Mouse (Mus musculus): ENCODE data around the gene Izumo1r. TPM values are rescaled to one million over a fixed set of nuclear protein-coding genes. Genes with fewer than 3 reads are reported as not detected.
"Not testable (repeated sequence)": the region's sequence is repeated elsewhere in the genome, so short reads cannot be mapped to it uniquely, and the experiment has no call there.

Gene Izumo1r
- total RNA-seq, 2 experiments from 2014 or later = not detected

DNA sequence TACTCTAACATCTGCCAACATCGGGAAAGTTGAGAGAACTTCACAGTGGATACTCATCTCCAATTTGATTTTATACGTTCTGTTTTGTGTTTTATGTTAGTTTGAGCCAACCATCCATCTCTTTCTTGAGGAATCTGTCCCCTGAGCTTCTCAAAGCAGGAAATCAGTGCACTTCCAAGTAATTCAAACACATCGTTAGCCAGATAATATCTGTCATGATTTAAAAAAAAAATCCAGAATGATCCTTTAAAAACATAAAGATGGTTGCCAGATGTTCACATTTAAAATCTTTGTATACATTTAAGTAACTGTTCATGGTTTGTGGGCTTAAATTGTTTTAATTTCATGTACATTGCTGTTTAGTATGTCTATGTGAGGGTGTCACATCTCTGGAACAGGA lies 2.2 kb upstream of the Izumo1r start:
- intact Hi-C loops (cut with DNase I) = no loop called here
- DNase-seq = no peak

DNA sequence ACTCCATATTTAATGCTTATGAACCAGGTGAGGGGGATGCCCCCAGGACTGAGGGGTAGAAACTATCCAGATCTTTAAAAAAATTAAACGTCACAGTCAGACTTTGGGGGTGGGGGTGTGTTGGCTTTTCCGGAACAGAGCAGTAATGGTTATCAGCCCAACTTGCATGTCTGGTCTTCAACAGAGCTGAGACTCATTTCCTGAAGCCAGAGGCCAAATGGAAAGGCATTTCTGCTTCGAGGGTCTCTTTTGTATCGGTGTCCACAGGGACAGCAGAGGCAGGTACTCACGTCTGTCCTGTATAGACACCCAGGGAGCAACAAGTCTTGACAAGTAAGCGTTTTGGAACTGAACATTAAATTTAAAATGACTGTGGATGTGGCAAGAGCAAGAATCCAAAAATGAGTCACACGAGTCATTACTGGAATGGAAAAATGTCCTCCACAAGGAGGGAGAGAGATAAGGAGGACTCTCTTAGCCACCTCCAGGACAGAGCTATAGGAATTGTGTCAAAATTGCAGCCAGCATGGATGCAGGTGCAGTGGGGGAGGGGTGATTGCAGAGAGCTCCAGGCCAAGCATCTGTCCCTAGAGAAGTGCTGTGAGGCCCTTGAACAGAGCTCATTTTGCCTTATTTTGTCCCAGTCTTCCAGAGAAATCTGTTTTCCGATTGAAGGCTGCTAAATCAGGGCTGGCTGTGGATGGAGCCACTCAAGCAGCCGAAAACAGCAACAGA lies 1.2 kb upstream of the Izumo1r start:
- intact Hi-C loops (cut with DNase I) = no loop called here
- DNase-seq = peak; percentile 29 to 36

DNA sequence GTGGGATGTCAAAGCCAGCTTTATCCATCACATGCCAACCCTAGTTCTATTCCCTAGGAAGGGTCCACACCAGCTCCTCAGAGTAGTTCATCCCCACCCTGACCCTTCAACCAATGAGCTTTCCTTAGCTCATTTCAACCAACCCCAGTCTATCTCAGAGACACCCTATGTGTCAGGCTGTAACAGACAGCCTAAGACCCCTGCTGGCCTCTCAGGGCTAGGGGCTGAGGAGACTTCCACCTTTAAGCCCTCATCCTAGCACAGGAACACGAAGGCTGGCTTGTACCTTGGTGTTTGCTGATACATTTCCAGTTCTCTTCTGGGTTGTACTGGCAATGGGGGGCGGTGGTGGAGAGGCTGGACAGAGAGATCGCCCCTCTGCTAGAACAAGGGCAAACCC lies 743 bp downstream of the Izumo1r start:
- intact Hi-C loops (cut with DNase I) = no loop called here
- DNase-seq = no peak

DNA sequence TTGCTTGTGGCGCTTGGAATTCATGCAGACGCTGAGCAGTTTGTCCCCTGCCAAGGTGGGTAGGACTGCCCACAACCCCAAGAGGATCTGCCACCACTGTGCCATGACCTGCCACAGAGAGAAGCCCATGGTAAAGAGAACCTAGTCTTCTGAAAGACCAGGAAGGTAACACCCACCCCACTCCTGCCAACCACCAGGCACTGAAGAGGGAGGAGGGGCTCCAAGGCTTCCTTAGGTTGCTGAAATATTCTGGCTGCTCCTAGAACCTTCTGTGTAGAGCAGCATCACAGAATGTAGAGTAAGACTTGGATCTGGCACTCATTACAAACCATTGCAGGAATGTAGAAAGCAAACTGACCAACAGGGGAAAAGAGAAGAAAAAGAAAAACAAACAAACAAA lies 1.3 kb downstream of the Izumo1r start:
- intact Hi-C loops (cut with DNase I) = no loop called here
- DNase-seq = no peak

DNA sequence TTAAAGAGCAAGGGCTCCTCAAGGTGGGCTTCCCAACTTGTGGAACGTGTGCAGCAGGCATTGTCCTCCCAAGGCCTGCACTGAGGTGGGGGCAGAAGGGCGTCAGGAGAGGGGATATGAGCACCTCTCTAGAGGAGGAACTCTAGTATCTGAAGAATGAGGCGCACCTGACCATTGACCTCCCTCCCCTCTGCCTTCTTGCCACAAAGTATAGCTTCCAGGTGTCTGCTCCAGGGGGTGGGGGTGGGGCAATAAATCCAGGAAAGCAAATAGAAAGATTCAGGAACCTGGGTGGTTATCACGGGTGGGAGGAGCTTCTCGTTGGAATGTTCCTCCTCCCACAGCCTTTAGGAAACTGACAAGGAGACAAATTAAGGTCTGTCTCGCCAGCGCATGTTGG lies 2.0 kb downstream of the Izumo1r start:
- no peak for DNase-seq
- intact Hi-C loops (cut with DNase I) = no loop called here

DNA sequence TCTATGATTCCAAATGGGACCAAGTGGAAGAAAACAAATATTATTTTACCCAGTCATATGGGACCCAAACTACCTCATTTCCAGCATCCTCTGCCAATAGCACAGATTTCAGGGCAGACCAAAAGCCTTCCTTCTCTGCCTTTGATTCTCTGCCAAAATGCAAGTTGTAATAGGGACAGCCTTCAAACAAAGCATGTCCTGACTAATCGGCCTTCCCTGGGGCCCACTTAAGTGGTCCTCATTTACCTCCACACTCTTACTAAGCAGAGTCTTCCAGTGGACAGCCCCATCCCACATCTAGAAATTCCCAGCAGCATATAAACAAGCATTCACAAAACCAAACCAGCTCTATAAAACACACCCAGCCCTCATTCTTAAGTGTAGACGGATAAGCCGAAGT lies 6.6 kb downstream of the Izumo1r start:
- peak in 1 of 2 experiments; percentile 20 for DNase-seq
- intact Hi-C loops (cut with DNase I) = no loop called here

DNA sequence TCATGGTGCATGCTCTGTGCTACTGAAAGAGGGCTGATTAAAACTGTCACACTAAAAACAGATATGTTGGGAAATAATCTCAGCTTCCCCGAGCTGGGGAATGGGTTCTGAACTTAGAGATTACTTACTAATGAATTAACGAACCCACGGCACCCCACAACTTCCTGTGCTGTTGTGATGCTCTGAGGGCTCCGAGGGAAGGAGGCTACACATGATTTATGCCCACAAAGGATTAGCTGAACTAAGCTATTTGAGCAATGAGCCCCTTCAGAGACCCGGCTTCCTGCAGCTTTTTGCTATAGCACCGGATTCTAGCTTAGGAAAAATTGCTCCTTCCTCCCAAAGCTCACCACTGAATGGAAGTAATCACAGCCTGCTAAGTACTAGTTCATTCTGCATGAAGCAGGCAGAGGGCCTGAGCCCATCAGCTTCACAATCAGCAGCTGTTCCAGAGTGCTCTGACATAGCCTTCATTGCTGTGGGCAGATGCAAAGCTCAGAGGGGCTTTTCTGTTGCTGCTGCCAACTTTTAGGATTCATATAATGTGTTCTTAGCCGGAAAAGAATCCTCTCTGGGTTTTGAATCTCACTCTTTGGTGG lies 8.4 kb downstream of the Izumo1r start:
- intact Hi-C loops (cut with DNase I) = no loop called here
- no peak for DNase-seq

DNA sequence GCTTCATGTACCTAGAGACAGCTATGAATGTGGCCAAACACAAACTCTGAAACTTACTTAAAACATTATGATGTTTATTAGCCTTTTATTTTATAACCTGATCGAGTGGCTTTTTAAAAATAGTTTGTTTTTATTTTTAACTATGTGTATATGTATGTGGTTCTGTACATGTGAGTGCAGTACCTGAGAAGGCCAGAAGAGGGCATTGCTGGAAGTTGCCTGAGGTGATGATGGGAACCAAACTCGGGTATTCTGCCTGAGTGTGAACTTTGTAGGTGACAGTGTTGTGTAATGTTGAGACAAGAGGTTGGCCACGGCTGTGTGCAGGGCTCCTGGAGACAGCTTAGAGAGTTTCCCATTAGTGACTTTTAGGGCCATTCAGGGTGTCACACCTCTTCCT lies 9.1 kb downstream of the Izumo1r start:
- intact Hi-C loops (cut with DNase I) = no loop called here
- DNase-seq = no peak

DNA sequence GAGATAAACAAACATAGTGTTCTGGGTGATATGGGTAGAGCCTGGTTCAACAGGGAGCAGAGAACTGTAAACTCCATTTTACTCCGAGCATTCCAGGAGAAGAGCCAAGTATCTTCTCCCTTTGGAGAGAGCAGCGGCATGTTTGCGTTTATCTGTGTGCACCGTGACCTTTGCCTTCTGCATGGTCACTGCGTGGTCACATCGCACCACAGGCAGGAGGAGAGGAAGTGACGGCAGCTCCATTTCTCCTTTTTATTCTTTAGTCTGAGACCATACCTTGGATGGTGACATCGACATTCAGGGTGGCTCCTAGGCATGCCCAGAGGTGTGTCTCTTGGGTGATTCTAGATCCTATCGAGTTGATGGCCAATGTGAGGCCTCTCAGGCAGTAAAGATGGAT lies 10.4 kb downstream of the Izumo1r start:
- no peak for DNase-seq
- intact Hi-C loops (cut with DNase I) = no loop called here

DNA sequence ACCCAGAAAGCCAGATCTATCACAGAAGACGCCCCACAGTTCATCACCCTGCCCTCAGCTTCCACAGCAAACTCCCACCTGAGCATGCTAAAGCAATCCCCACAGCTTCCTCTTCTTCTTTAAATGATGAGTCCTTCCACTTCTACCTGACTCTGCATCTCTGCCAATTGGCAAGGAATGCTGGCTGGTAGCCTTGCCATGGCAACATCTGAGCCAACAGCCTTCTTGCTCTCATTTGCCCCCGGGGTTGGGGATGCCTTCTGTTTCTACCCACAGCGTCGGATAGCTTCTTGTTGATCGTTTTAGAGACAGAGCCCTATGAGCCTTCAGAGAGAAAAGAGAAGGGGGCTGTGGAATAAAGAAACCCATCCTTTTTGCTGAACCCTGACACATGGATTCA lies 11.9 kb downstream of the Izumo1r start:
- DNase-seq = no peak
- intact Hi-C loops (cut with DNase I) = no loop called here

DNA sequence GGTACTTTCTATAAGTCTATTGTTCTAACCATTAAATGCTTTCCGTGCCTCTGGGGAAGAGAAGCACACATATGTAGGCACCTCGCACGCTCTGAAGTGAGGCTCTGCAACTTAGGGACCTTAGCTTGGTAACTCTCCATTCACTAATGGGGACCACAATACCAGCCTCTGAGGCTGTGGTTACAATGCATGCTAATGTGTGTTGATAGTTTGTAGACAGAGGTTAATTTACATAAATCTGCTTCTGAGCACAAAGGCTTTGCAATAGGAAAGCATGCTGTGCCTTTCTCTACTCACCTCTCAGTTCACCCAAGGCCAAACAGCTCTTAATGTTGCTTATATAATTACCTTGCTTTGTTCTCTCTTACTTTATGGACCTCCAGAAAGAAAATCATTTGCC lies 13.1 kb downstream of the Izumo1r start:
- DNase-seq = no peak
- intact Hi-C loops (cut with DNase I) = no loop called here

DNA sequence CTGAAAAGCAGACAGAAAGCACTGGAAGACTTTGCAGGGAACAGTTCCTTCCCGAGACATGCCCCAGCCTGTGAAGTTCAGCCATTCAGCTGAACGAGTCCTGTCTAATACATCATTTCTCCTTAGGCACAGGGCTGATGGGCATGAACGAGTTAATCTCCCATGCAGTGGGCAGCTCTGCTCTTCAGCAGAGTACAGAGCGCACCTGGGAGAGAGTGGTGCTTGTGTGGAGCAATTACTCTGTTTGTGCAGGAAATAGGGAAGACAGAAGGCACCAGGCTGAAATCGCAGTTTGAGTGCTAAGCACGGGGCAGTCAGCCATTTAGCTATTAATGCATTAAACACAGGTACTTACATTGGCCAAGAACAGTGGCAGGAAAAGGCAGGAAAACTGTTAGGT lies 15.1 kb downstream of the Izumo1r start:
- no peak for DNase-seq
- intact Hi-C loops (cut with DNase I) = no loop called here

DNA sequence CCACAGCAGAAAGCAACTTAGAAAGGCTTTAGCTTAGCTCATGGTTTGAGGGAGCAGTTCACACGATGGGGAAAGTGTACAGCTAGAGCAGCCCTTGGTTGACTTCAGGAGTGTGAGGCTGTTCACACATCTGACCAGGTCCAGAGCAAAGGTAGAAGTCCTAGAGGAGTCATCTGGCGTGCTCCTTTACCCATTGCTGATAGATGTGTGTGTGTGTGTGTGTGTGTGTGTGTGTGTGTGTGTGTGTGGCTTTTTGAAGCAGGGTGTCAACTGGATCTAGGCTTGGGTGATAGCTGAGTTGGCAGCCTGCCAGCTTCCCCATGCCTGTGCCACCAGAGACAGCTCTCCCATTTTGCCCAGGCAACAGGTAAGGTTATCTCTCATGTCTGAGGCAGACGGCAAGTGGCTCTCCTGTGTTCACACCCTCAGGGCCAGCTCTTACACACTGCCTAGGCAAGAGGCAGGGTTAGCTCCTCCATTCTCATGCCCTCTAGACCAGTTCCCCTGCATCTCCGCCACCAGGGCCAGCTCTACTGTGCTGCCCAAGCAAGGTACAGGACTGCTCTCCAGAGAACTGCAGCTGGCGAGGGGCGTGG lies 15.9 kb downstream of the Izumo1r start:
- intact Hi-C loops (cut with DNase I) = no loop called here
- DNase-seq = no peak

DNA sequence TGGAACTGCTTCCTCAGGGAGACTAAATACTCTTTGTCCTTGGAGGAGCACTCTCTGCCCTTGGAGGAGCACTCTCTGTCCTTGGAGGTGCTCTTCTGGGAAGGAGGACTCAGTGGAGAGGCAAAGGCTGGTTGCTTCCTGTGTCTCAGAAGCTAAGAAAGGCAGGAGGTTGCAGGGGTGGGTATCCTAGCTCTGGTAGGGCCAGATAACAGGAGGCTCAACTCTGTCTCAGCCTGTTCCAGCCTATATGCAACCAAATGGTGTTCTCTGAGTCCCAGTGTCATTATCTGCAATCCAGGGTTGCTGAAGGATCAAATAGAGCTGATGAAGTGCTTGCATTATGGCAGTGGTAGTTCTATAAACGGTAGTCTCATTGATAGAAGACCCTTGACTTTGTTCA lies 17.8 kb downstream of the Izumo1r start:
- intact Hi-C loops (cut with DNase I) = no loop called here
- DNase-seq = no peak

DNA sequence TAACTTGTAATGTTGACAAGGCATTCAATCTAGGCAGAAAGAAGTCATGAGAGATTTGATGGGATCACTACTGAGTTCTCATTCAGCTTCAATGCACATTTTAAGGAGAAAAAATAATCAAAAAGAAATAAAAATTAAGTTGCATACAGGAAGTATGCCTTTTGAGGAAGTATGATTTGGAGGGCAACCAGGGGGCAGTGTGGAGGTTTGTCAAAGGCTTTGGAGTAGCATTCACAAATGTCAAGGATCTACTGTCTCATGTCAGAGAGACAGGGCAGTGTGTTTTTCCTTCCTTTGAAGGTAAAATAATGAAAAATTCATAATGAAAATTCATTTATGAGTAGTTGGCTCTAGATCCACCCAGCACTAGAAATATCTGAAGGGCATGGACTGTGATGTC lies 18.6 kb downstream of the Izumo1r start:
- DNase-seq = no peak
- intact Hi-C loops (cut with DNase I) = no loop called here

DNA sequence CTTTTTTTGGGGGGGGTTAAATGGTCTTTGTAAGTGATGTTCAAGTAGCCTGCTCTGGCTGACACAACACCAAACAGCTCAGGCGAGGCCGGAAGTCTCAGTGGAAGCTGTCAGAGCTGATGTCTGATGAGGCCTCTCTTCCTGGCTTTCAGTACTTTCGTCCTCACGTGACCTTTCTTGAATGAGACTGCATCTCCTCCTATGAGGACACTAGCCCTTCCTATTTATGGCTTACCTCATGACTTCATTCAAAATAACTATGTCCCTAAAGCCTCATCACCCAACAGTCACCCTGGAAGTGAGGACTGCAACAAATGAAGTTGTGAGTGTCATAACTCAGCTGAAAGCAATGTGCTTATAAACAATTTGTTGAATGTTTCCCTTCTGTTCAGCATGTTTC lies 19.1 kb downstream of the Izumo1r start:
- intact Hi-C loops (cut with DNase I) = no loop called here
- no peak for DNase-seq

DNA sequence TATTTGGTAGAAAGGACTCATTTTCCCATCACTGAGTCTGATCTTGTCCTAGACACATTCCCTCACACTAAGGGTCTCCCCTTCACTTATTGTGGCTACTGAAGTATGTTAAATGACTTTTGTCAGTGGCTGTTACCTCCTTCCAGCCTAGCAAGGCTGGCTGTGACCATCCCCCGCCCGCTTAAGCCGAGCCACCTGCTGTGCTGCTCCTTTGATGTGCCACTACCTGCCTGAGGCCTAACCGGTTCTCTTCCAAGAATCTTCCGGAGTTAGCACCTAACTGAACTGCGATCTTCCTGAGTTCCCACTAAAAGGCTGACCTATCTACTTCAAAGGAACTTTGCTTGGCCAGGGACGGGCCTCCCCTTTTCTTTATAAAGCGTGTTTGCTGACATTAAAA lies 27.2 kb downstream of the Izumo1r start:
- intact Hi-C loops (cut with DNase I); DNase-seq: not testable (repeated sequence)

DNA sequence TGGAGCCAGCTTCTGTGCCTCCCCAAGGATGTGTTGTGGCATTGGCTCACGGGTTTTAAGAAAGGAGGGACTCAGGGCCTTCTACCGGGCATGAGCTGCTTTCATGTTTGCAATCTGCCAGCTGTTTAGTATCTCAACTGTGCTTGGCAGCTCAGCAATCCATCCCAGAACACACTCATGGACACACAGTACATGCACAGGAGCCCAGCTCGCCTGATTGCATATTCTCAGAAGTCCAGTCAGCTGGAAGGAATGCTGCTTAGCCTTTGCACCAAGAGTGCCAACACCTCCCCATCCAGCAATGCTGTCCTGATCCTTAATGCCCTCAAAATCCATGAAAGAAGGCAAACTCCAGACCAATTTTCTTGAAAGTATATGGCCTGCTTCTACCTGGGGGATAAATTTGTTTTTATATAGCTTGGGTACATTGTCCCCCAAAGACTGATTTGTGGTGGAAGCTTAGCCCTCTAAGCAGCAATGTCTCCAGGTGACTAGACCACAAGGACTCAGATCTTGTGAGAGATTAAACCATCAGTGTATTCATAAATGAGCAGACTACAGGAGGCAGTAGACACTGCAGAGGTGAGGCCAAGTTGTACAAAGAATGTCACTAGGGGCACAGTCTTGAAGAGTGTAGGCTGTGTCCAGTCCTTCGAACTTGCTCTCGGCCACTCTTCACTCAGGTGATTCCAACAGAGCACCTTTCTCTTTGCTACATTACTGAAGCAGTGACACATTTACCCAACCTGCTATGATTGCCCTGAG lies 27.8 kb downstream of the Izumo1r start:
- DNase-seq = no peak
- intact Hi-C loops (cut with DNase I) = no loop called here

DNA sequence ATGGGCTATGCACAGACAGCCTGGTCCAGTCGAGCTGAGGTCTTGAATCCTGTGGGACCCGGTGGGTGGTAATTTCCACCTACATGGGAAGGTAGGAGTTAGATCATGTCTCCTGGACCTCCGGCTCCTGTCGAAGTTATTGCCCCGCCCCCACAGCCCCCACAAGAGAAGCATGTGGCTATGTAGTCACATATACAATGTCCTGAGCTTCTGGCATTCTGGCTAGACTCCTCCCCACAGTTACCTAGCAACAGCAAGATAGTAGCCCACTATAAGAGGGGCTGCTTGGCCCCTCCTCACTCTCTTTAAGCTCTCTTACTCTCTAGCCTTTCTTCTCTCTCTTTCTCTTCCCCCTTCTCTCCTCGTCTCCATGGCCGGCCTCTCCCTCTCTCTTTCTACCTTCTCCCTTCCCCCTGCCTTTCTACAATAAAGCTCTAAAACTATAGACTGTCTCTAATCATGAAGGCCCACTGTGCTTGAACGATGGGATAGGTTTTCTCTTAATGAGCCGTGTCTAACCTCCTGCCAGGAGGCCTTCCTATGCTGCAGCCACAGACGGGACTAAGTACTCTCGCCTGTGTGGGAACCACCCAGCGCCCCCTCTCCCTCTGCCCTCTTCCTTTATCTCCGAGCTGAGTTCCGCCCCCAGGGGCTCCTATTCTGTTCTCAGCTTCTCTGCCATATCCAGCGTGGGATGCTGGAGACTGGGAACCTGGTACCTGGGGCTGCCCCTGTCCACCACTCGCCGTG lies 31.4 kb downstream of the Izumo1r start:
- intact Hi-C loops (cut with DNase I) = no loop called here
- no peak for DNase-seq

DNA sequence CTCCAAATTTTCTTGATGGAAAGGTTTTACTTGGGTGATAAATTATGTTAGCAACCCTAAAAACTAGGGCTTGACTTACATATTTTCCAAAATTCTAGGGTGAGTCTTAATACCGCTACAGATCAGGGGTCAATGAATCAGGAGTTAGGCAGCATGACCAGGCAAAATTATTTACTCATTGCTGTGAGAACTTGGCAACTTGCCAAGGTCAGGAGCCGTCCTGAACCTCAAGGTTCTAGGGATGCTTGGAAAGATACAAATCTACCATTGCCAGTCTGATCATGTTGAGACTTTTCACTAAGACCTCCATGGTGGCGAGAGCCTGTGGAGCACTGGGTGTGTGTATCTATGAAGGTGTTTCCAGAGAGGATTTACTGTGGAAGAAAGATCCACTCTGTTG lies 32.2 kb downstream of the Izumo1r start:
- no peak for DNase-seq
- intact Hi-C loops (cut with DNase I) = no loop called here

DNA sequence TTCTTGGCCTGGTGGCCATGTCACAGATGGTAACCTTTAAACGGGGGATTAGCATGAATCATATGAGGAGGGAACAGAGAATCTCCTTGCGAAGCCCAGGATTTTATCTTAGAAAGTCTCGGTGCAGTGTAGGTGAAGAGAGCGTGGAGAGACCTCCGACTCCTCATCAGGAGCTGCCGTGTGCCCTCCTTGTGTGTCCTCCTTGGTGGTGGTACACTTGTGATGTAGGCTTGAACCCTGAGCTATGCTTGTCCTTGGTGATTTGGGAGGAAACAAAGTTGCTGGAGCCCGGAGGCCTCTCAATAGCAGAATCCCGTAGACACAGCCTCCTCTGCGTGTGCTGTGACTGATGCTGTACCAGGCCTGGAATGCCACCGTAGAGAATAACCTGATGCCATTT lies 32.9 kb downstream of the Izumo1r start:
- intact Hi-C loops (cut with DNase I) = no loop called here
- no peak for DNase-seq
